Mouse (Mus musculus) lung, postnatal 36 days (tissue): ENCODE results near the gene Rgs10.

Experiments used
- DNase-seq: peaks from one replicate; pipeline ENCODE4 v3.0.0; 2022; ENCODE audit warnings: mixed read lengths

The Rgs10 gene

DNA sequence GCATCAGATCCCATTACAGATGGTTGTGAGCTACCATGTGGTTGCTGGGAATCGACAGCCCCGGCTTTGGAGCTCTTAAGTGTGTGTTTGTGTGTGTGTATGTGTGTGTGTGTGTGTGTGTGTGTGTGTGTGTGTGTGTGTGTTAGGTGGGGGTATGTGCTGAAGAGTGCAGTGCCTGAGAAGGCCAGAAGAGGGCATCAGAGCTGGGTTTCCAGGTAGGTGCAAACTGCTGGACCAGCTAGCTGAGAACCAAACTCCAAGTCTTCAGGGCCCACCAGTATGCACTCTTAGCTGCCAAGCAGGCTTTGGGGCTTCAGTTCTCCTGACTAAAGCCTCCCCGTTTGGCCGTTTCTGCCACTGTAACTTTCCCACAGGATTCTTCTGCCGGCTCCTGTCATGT is 10.3 kb downstream of the Rgs10 start:
- DNase-seq: no peak

DNA sequence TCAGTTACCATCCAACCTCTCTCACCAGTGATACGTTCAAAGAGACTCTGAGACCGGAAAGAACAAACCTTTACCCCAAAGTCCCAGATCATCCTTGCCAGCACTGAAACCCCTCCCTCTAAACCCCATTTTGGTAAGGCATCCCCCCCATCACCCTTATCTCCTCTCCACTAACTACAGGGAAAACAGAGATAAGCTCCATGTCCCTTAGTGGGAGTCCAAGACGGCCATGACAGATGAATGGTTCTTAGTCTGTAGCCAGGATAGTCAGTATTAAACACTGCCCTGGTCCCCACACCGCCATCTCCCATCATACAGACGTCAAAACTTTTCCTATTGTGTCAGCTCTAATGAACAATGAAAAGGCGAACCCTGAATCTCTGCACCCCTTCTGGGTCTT is 14.6 kb downstream of the Rgs10 start:
- no peak for DNase-seq

DNA sequence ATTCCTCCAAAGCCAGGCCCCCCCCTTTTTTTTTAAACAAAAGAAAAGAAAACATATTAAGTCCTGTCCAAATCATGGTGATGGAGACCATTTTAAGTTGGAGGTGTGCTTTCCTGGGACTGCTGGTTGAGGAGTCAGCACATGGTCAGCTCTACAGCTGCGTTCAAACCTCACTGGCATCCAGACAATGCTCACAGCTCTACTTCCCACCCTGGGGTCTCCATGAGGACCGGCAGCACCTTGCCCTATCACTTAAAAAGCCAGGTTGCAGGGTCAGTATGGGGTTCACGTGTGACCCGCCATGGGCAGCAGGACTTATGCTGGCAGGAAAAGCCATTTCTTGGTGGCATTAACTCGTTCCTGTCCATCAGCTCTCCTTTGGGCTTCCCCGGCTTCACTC is 15.0 kb downstream of the Rgs10 start:
- no peak for DNase-seq

DNA sequence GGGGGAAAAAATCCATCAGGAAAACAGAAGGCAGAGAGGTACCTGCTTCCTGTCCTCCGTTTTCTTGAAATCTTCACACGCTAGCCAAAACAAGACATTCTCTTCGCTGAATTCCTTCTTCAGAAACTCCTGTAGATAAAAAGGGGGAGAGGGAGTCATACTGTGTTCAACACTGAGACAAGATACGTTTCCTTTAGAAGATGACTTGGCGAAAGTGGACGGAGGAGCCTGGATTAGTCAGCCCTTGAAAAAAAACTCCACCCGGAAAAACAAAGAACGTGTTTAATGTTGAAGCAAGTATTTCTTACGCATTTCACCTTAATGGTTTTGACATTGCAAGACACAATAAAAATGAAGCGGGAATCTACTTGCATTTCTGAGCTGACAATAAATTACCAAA is 15.4 kb downstream of the Rgs10 start:
- DNase-seq: no peak

DNA sequence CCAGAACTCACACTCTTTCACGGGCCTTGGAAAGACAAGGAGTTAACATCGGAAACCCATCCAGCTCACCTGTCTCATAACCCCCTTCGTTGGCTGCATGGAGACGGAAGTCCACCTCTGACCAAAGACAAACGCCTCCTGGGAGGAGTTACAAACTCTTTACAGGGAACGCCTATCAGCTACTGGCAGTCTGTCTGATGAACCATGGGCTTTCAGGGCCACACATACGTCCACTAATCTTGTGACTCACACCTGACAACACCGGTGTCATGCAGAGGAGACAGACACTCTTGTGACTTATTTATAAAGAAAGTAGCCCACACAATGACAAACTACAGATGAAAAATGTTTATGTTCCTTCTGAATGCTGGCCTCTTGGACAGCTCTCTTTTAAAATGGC is 16.0 kb downstream of the Rgs10 start:
- DNase-seq: no peak

DNA sequence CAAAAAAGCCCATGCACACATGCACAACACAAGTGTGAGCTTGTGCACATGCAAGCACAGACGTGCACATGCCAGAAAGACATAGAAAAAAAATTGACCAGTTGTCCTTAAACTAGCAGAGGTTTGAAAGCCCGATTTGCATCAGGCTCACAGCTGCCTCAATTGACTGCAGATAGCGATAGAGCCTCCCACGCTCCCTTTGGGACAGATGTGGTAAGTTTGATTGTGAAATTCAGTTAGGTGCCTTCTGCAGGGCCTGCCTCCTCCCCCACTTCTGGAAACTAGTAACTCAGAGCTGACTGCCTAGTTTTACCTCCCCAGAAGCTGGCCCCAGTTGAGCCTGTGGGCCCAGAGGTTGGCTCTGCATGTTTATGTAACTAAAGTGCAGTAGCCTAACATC is 19.9 kb downstream of the Rgs10 start:
- peak; percentile 50 for DNase-seq

DNA sequence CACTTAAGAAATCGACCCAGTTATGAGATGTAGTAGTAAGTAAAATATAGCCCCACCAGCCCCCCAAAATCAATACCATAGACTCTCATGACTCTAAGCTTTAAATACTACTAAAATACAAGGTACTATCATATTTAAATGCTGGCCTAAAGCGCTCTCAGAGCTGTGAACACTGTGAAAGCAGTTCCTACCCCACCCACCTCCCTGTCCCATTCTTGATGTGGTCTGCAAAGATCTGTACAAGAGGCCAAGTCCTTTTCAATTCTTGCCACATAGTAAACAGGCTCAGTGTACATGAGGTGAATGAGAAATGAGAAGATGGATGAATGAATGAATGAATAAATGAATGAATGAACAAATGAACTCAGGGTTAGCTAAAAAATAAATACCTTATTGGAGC is 21.5 kb downstream of the Rgs10 start:
- DNase-seq: no peak

DNA sequence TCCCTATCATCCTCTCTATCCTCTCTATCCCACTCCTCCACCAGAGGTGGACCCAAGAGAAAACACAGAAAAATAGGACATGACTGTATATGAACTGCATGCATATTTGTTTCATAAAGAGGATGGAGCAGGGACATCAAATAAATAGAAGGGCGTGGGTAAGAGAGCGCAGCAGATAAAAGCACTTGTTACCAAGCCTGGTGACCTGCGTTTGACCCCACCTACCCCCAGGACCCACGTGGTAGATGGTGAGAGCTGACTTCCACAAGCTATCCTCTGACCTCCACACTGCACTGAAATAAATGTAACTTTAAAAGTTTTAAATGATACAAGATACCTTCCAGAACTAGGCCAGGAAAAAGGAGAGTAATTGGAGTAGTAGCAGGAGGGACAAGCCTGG is 24.8 kb downstream of the Rgs10 start:
- no peak for DNase-seq

DNA sequence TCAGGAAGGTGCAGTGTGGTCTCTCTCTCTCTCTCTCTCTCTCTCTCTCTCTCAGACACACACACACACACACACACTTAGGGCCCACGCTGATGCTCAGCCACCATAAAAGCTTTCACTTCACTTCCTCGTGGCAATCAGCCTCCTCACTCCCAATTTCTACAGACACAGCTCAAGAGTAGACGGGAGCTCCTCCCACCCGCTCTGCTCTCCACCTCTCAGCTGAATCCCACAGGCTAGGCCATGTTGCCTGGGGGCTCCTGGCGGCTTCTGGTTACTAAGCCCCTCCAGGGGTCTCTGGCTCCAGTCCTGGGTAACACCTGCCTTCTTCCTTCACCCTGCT is 25.6 kb downstream of the Rgs10 start:
- peak; percentile 36 for DNase-seq

DNA sequence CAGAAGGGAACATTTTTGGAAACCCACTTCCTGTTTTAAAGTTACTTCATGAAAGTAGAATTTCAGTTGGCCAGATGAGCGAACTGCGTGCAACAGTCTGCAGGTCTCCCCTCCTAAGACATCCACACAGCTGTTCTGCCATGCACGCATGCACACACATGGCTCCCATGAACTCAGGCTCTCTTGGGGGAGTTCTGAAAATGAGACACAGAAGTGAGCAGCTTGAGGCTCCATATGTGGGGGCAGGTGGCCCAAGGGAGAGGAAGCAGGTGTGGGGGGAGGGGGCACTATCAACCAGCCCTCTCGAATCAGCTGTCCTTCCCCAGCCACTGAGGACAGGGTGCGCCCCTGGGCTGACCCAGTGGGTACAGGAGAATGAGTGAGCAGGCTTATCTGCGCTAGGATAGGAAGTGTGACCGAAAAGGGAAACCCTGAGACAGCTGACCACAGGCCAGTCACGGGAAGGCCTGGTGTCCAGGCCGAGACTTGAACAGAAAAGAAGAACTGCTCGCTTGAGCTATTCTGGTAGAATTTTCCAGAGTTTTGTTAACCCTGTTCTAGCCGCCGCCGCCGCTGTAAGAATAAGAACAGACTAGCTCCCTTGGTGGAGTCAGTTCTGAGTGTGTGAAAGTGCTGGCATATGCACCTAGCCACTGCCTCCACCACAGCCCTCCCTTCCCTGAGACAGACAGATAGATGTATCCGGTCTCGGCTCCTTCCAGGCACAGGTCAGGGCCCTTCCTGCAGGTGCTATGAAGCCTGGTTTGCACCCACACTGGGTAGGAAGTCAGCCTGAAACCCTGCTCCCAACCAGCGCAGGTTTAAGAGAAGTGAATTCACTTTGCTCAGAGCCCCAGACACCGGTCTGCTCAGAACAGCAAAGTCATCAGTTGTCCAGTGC is 26.2 kb downstream of the Rgs10 start:
- peak; percentile 59 for DNase-seq

DNA sequence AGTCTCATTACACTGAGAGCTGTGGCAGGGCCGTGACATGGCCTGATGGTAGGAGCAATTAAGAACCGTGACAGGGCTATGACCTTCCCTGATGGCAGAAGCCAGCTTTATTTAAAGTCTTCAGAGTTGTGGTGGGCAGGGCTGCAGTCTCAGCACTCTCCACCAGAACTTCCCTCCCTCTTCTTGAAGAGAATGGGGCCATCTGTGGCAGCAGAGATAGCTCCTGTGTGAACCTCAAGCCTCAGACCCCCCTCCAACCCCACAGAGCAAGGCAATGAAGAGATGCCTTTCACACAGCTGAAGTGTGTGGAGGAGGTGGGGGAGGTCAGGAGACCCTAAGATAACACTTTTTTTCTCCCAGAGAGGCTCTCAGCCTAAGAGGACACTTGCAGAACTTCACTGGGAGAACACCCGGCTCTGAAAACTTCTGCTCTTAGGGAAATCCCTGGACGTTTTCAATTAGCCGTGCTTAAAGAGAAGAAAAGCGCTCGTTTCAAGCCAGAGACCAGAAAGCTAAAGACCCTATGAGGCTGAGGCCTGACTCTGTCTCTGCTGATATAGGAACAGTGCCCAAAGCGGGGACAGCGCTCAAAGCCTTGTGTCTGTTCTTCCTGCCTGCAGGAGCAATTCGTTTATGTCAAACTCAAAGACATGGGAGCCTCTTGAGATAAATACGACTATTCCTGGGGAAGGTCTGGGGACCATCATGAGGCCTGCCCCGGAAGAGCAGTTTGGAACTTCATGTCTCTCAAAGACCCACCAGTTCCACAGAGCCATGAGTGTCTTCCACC is 27.1 kb downstream of the Rgs10 start:
- DNase-seq: no peak

DNA sequence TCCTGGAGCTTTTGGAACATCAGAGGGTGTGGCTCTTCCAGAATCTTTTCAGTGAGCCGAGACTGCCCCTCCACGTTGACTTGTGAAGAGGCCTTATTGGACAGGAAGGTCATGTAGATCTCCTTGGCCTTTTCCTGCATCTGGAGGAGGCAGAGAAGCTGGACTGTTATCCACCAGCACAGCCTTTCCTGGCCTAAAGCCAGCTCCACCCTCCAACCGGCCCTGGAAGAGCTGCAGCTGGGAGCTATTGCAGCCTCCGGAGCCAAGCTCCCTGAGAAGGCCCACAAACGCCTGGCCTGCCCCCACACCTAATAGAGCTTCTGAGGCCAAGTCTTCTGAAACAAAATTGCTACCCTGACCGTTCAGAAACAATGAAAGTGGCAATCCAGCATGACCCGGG is 29.6 kb downstream of the Rgs10 start:
- peak; percentile 80 for DNase-seq

DNA sequence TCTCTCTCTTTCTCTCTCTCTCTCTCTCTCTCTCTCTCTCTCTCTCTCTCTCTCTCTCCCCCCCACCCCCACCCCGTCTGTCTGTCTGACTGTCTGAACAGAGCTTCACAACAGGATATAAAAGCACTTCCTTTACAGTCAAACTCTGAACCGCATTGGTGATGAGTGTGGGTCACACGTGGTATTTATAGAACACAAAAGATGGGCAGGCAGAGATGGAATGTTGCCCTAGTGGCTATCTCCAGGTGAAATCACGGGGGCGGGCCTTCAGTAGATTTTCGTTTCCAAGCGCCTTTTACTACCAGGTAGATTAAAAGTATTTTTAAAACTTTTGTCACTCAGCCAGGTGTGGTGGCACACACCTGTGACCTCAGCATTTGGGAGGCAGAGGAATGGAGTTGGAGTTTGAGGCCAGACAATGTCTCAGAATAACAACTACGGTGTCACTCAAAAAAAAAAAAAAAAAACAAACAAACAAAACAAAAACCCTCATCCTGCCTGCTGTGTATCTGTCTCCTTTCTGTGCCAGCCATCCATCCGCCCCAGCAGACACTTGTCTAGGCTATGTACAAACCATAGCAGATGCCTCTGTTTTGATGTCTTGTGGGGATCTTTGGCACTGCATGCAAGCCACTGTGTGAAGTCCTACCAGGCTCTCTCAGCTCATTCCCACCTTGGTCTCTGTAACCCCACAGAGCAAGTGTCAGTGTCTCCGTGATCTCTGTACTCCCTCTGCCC is 34.7 kb downstream of the Rgs10 start:
- no peak for DNase-seq

DNA sequence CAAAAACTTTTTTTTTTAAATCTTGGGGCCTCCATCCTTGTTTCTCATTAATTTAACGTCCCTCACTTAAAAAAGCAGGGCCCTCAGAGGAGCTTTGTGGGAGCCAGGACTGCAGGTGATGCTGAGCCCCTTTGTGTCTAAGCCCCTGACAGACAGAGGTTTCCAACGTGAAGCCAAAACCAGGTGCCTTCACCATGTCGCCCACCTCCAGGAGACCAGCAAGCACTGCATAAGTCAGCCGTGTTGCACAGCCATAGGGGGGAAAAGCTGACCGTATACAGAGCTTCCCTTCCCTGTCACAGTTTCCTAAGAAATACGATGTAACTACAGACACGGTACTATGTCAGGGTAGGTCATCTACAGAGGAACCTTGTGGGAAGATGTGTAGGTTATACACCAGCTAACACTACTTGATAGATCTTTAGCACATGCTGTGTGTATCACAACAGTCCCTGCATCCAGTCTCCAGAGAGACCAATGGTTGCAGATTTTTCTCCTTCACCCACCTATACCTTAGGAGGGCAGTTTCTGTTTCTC is 35.3 kb downstream of the Rgs10 start:
- DNase-seq: no peak

DNA sequence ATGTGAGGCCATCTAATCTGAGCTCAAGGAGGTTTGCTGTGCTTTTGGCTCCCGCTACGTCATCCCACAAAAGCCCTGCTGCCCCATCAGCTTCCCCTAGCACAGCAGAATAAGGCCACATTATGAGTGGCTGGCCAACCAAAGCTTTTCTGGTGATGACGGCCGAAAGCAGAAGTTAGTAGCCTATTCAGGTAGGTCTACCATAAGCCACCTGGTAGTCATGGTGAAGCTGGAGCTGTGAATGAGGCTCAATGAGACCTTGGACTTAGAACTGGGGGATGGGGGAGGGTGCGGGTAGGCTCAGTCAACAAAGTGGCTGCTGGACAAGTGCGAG is 36.1 kb downstream of the Rgs10 start:
- DNase-seq: no peak

DNA sequence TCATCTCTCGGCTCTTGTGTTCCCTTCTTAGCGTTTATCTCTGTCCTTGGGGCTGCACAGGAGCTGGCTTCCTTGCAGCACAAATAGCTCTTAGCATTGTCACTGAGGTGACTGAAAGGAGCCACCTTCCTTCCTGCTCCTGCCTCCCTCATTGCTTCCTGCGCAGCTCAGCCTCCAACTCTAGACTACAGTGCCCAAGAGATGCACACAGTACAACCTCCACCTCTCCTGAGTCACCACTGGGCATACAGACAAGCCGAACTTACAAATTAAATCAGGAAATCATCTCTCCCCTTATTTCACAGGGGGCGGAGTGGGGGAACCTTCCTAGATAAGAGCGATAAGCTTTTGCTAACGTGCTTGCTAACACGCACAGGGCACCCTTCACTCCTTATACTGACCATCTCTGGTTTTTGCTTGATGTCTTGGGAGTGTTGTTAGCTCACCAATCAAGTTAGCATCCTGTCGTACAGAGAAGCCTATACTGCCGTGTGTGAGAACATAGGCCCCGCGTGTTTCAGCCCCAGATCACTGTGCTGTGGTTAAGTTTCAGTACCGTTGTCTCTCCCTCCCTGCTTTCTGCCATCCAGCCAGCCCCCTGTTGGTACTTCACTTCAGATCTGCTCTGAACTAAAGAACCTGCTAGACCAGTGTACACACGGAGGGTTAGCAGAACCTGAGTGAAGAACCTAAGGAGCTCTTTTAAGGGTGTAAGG is 36.6 kb downstream of the Rgs10 start:
- no peak for DNase-seq

DNA sequence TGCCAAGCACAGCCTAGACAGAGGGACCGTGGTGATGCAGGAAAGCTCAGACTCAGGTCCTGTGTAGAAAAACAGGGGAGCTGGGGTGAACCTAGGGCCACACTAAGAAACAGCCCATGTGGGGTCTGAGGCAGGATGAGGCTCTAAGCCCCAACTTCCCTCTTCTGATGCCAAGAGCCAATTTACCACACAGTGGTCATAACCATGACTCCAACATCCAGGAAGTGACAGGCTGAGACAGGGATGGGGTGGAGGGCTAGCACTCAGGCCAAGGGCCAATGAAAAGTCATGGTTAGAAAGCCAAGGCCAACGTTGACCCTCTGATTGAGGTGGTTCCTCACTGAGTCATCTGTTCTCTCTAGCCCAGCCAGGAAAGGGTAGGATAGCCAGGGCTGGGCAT is 37.6 kb downstream of the Rgs10 start:
- DNase-seq: no peak

DNA sequence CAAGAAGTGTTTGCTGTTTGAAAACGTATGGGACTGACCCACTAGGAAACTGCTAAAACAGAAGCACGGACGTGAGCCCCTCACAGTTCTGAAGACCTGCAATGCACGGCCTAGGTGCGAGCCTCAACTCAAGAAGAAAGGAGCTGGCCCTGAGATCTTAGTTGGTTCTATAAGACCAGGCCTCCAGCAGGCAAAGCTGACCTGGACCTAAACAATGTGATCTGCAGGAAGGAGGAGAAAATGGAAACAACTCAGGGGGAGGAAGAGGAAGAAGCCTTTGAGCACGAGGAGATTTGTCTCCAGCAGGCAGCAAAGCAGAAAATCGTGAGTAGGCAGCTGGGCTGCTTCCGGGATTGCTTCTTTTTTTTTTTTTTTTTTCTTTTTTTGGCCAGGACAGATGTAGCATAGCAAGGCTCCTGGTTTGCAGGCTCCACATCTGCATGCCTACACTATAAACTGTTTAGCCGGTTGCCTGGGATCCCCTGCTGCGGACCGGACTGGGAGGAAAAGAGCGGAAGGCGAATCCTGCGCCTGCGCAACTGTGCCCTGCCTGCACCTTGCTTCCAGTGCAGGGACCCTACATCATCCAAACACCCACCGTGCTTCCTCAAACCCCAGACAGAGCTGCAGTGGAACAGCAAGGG is 39.3 kb downstream of the Rgs10 start:
- peak; percentile 43 for DNase-seq

DNA sequence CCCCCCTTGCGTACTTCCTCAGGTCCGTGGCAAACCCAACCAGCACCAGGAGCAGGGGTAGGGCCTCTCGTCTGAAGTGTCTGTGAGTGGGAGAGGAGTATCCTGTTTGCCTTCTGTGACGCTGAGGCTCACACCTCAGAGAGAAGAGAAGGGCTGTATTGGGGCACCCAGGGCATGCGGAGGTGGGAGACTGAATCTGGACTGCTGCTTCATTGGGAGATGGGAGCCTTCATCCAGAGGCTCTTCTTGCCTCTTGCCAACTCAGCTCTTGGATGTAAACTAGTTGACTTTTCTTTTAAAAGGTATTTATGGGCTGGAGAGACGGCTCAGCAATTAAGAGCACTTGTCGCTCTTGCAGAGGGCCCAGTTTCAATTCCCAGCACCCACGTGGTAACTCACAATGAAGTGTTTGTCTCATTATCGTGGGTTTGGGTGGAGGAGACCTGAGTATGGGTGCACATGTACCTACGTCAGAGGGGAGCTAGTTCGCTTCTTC is 42.3 kb downstream of the Rgs10 start:
- peak; percentile 70 for DNase-seq

DNA sequence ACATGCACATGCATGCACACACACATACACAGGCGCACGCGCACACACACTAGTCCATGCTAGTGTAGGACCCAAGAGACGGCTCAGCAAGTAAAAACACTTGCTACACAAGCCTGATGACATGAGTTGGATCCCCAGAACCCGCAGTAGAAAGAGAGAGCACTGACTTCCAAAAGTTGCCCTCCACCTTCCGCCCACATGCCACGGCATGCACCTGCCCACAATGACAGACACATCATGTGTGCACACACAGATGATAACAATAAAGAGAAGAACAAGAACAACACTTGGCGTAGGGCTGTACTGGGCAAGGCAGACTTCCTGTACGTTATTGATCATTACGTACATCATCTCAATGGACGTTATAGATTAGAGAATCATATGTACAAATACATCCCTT is 44.4 kb downstream of the Rgs10 start:
- DNase-seq: no peak

DNA sequence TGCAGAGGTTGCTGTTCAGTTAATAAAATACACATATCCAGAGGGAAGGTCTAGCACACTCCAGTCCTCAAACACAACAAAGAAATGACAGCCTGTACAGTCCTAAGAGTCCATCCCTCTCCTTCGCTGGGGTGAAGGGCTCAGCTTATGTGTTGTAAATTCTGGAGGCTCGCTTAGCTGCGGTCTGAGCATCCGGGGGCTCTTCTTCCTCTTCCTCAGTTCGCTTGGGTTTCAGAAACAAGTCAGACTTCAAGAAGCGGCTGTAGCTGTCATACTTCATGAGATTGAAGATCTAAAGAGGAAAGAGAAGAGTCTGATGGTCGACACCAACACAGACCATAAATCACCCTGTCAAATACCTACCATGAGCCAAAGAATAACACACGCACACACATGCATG is 44.8 kb downstream of the Rgs10 start:
- no peak for DNase-seq

DNA sequence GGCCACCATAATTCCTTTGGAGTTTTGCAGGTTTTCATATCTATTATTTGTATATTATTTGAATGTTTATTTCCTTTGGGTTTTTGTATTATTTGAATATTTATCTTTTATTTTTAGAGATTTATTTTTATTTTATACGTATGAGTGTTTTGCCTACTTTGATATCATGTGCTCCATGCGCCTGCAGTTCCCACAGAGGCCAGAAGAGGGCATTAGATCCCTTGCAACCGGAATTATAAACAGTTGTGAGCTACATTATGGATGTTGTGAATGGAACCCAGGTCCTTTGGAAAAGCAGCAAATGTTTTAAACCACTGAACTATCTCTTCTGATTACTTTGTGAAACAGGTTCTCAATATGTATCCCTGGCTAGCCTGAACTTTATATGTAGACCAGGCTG is 46.2 kb downstream of the Rgs10 start:
- DNase-seq: peak; percentile 77
